Mouse (Mus musculus) MEL (cell line): ENCODE data around the gene Rundc3b.

Source experiments
- CTCF ChIP-seq, 3 experiments: IDR thresholded peaks in 2 of 3; conservative IDR thresholded peaks in 1 of 3; 2 replicates each; pipeline ENCODE4 v1.5.1; 2011 to 2012; ENCODE audit warnings: low read length in 3 of 3, low read depth in 2 of 3, mild to moderate bottlenecking in 2 of 3, improper control_type of control experiment in 1 of 3, inconsistent platforms in 1 of 3, mixed read lengths in 1 of 3, moderate library complexity in 1 of 3; ENCODE audit not compliant: control insufficient read depth in 1 of 3, insufficient read depth in 1 of 3, poor library complexity in 1 of 3, severe bottlenecking in 1 of 3
- EP300 ChIP-seq, 2 experiments: IDR thresholded peaks; 2 replicates each; pipeline ENCODE4 v1.6.1; 2011; ENCODE audit warnings: improper control_type of control experiment in 2 of 2, low read length in 2 of 2, low read depth in 1 of 2, mild to moderate bottlenecking in 1 of 2
- POLR2A ChIP-seq, 2 experiments: IDR thresholded peaks; 2 replicates each; pipeline ENCODE4 v1.6.1; 2011 to 2012; ENCODE audit warnings: low read length in 2 of 2, mild to moderate bottlenecking in 2 of 2, control low read depth in 1 of 2, improper control_type of control experiment in 1 of 2, low read depth in 1 of 2, moderate library complexity in 1 of 2; ENCODE audit not compliant: control insufficient read depth in 1 of 2, insufficient read depth in 1 of 2, poor library complexity in 1 of 2
- TCF12 ChIP-seq: IDR thresholded peaks from 2 replicates; pipeline ENCODE4 v1.6.1; 2014; ENCODE audit warnings: low read depth, mild to moderate bottlenecking, inconsistent platforms, low read length, improper control_type of control experiment, moderate library complexity
- ZC3H11A ChIP-seq: IDR thresholded peaks from 2 replicates; pipeline ENCODE4 v1.6.1; 2012; ENCODE audit warnings: low read depth, mild to moderate bottlenecking, inconsistent platforms, low read length, improper control_type of control experiment
- ZNF384 ChIP-seq: IDR thresholded peaks from 2 replicates; pipeline ENCODE4 v1.6.1; 2012; ENCODE audit warnings: low read depth, mild to moderate bottlenecking, inconsistent platforms, low read length, improper control_type of control experiment

DNA sequence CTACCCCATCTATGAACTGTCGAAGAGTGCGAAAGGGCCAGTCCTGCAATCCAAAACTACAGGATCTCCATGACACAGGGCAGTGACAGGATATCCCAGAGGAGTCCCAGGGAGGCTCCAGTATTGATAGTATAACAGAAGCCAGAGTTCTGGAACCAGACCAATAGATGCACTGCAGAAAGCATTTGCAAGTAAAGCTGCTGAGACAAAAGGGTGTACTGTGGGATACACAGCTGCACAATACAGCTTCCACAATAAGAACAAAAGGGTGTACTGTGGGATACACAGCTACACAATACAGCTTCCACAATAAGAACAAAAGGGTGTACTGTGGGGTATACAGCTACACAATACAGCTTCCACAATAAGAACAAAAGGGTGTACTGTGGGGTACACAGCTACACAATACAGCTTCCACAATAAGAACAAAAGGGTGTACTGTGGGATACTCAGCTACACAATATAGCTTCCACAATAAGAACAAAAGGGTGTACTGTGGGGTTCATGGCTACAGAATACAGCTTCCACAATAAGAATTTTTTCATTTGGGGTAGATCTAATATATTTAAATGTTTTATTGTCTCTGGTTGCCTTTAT lies 134.0 kb downstream of the Rundc3b start:
- no peak for TF ChIP-seq EP300 (IDR thresholded peaks at IDR 0.05; ENCODE audit: low read depth in 1 of 2, low read length in 2 of 2)
- no peak for TF ChIP-seq TCF12
- TF ChIP-seq ZNF384 = no peak
- TF ChIP-seq ZC3H11A = no peak
- no peak for TF ChIP-seq POLR2A (IDR thresholded peaks at IDR 0.05; ENCODE audit: control insufficient read depth in 1 of 2, insufficient read depth in 1 of 2, low read depth in 1 of 2, low read length in 2 of 2, poor library complexity in 1 of 2)
- TF ChIP-seq CTCF (IDR thresholded peaks at IDR 0.05 in 2 of 3, conservative IDR thresholded peaks at IDR 0.05 in 1 of 3; ENCODE audit: control insufficient read depth in 1 of 3, insufficient read depth in 1 of 3, low read depth in 2 of 3, low read length in 3 of 3, poor library complexity in 1 of 3, severe bottlenecking in 1 of 3) = no peak
